Mouse (Mus musculus) cortical plate, adult 2 months (tissue): ENCODE data around the gene Vmn1r65.
"Not testable (repeated sequence)": the region's sequence is repeated elsewhere in the genome, so short reads cannot be mapped to it uniquely, and the experiment has no call there.

ENCODE experiments used
- CTCF ChIP-seq: fragments of 200-500 bp; IDR thresholded peaks from 2 replicates; pipeline ENCODE4 v1.5.1; 2011; ENCODE audit warnings: mild to moderate bottlenecking, control low read depth, low read length; ENCODE audit not compliant: insufficient read depth; ENCODE audit errors: extremely low read depth
- POLR2A ChIP-seq: fragments of 200-500 bp; IDR thresholded peaks from 2 replicates; pipeline ENCODE4 v1.6.1; 2011; ENCODE audit warnings: mild to moderate bottlenecking, low read length, control low read depth; ENCODE audit not compliant: insufficient read depth; ENCODE audit errors: extremely low read depth

GRCm38 (mm10) chr7:5972546-5972945, 38.3 kb downstream of the Vmn1r65 start:
- TF ChIP-seq CTCF, POLR2A: not testable (repeated sequence)
